Mouse (Mus musculus) midbrain, embryonic 14.5 days (tissue): ENCODE measurements around the gene Mthfd1l. TPM values are rescaled to one million over a fixed set of nuclear protein-coding genes. Genes with fewer than 3 reads are reported as not detected.
"Not testable (repeated sequence)": the region's sequence is repeated elsewhere in the genome, so short reads cannot be mapped to it uniquely, and the experiment has no call there.

Source experiments
- ATAC-seq: fragments of 200-750 bp; cut with Nextera tagmentation; 2 replicates; pipeline ENCODE4 v1.8.0; 2017; ENCODE audit warnings: moderate number of reproducible peaks, moderate library complexity; ENCODE audit not compliant: low FRiP score, low TSS enrichment
- DNase-seq: peaks from one replicate; pipeline ENCODE4 v3.0.0-alpha.2; 2015
- H3K27ac ChIP-seq: fragments of 300-500 bp; sonication (generic); replicated peaks from 2 replicates; pipeline ENCODE4 v1.5.1; 2014; ENCODE audit warnings: mild to moderate bottlenecking, low read depth, low read length, moderate library complexity
- H3K27me3 ChIP-seq: fragments of 300-500 bp; sonication (generic); 2 replicates; pipeline ENCODE4 v1.6.1; 2014; ENCODE audit warnings: low read length, control low read depth, mixed read lengths; ENCODE audit not compliant: control insufficient read depth, insufficient read depth
- H3K36me3 ChIP-seq: fragments of 300-500 bp; sonication (generic); 2 replicates; pipeline ENCODE4 v1.6.1; 2014; ENCODE audit warnings: low read length, control low read depth; ENCODE audit not compliant: control insufficient read depth, insufficient read depth
- H3K4me1 ChIP-seq: fragments of 300-500 bp; sonication (generic); 2 replicates; pipeline ENCODE4 v1.6.1; 2014; ENCODE audit warnings: mild to moderate bottlenecking, antibody characterized with exemption, low read length, control low read depth; ENCODE audit not compliant: control insufficient read depth, insufficient read depth
- H3K4me2 ChIP-seq: fragments of 300-500 bp; sonication (generic); 2 replicates; pipeline ENCODE4 v1.6.1; 2014; ENCODE audit warnings: mild to moderate bottlenecking, low read length, moderate library complexity
- H3K4me3 ChIP-seq: fragments of 300-500 bp; sonication (generic); replicated peaks from 2 replicates; pipeline ENCODE4 v1.5.1; 2014; ENCODE audit warnings: low read depth, low read length
- H3K9ac ChIP-seq: fragments of 300-500 bp; sonication (generic); replicated peaks from 2 replicates; pipeline ENCODE4 v1.6.1; 2014; ENCODE audit warnings: mild to moderate bottlenecking, low read length, moderate library complexity
- H3K9me3 ChIP-seq: fragments of 300-500 bp; sonication (generic); 2 replicates; pipeline ENCODE4 v1.6.1; 2016; ENCODE audit warnings: low read length, control low read depth, mixed read lengths; ENCODE audit not compliant: control insufficient read depth
- WGBS: fragments of 180-500 bp; shearing (Covaris S2); extraction: QIAGEN DNeasy Blood & Tissue Kit; methylation state at CpG from one replicate; pipeline ENCODE4 v1.1.7; 2014; 5-methylcytosine and 5-hydroxymethylcytosine counted together
- polyA plus RNA-seq: library from polyadenylated mRNA; unstranded; fragments of >200 nt; fragmentation: Nextera tagmentation; extraction: Ambion mirVana; gene quantifications from 2 replicates; pipeline ENCODE4 v1.2.1, GENCODE M21; 2014

Gene Mthfd1l
- polyA plus RNA-seq, 1 experiment from 2014 or later, result 6.4 TPM

GRCm38 (mm10) chr10:4123280-4123945 lies 150.5 kb downstream of the Mthfd1l start:
- not testable (repeated sequence) for ATAC-seq, H3K4me2 ChIP-seq, DNase-seq, H3K27me3 ChIP-seq, H3K27ac ChIP-seq, H3K36me3 ChIP-seq, H3K4me1 ChIP-seq, H3K4me3 ChIP-seq, H3K9ac ChIP-seq, H3K9me3 ChIP-seq
- WGBS, result 94% methylated on average over 7 of the region's 7 CpGs

- no peak for ATAC-seq
- Histone ChIP-seq H3K9me3 (no peaks in the 10 kb centered on the region), H3K4me3 (no peak overlapping the region), H3K27ac (no peak overlapping the region), H3K4me1 (no peaks in the 10 kb centered on the region), H3K9ac (no peak overlapping the region), H3K36me3 (no peaks in the 10 kb centered on the region), H3K4me2 (no peak overlapping the region), H3K27me3 (no peaks in the 10 kb centered on the region)
- WGBS, result 88% methylated on average over 1 of the region's 1 CpGs
- no peak for DNase-seq
Measured at GRCm38 (mm10) chr10:4124148-4124547, 151.2 kb downstream of the Mthfd1l start.

- Histone ChIP-seq H3K4me2 (no peak overlapping the region), H3K27me3 (no peaks in the 10 kb centered on the region), H3K9me3 (no peaks in the 10 kb centered on the region), H3K9ac (no peak overlapping the region), H3K27ac (no peak overlapping the region), H3K4me3 (no peak overlapping the region), H3K4me1 (no peaks in the 10 kb centered on the region), H3K36me3 (no peaks in the 10 kb centered on the region)
- DNase-seq (no peak), ATAC-seq (no peak)
- 52% methylated on average over 7 of the region's 7 CpGs for WGBS
Measured at GRCm38 (mm10) chr10:4125232-4125631, 152.3 kb downstream of the Mthfd1l start.

GRCm38 (mm10) chr10:4126335-4127012 lies 153.6 kb downstream of the Mthfd1l start:
- H3K27ac ChIP-seq, result no peak overlapping the region
- no peak overlapping the region for H3K4me3 ChIP-seq
- no peak for DNase-seq

GRCm38 (mm10) chr10:4128411-4128810 lies 155.5 kb downstream of the Mthfd1l start:
- H3K27ac ChIP-seq, result no peak overlapping the region
- no peaks in the 10 kb centered on the region for H3K4me1 ChIP-seq
- H3K9ac ChIP-seq, result no peak overlapping the region
- H3K36me3 ChIP-seq, result no peaks in the 10 kb centered on the region
- no peak for ATAC-seq
- no peak for DNase-seq
- H3K27me3 ChIP-seq, result no peaks in the 10 kb centered on the region
- no peak overlapping the region for H3K4me3 ChIP-seq
- 80% methylated on average over 10 of the region's 10 CpGs for WGBS
- no peak overlapping the region for H3K4me2 ChIP-seq
- H3K9me3 ChIP-seq, result no peaks in the 10 kb centered on the region

More at GRCm38 (mm10) chr10:4126335-4127012, 153.6 kb downstream of the Mthfd1l start:
- 67% methylated on average over 8 of the region's 8 CpGs for WGBS
- no peaks in the 10 kb centered on the region for H3K27me3 ChIP-seq
- H3K4me1 ChIP-seq, result no peaks in the 10 kb centered on the region
- ATAC-seq, result no peak
- no peaks in the 10 kb centered on the region for H3K9me3 ChIP-seq
- no peak overlapping the region for H3K4me2 ChIP-seq
- H3K9ac ChIP-seq, result no peak overlapping the region
- H3K36me3 ChIP-seq, result no peaks in the 10 kb centered on the region

GRCm38 (mm10) chr10:4128915-4129314 lies 156.0 kb downstream of the Mthfd1l start:
- DNase-seq (no peak), ATAC-seq (no peak)
- H3K27me3 ChIP-seq, result no peaks in the 10 kb centered on the region
- H3K9ac ChIP-seq, result no peak overlapping the region
- no peak overlapping the region for H3K27ac ChIP-seq
- no peaks in the 10 kb centered on the region for H3K36me3 ChIP-seq
- no peak overlapping the region for H3K4me3 ChIP-seq
- H3K9me3 ChIP-seq, result no peaks in the 10 kb centered on the region
- H3K4me1 ChIP-seq, result no peaks in the 10 kb centered on the region
- 92% methylated on average over 4 of the region's 4 CpGs for WGBS
- no peak overlapping the region for H3K4me2 ChIP-seq

- no peaks in the 10 kb centered on the region for H3K27me3 ChIP-seq
- ATAC-seq (no peak), DNase-seq (no peak)
- no peak overlapping the region for H3K4me2 ChIP-seq
- H3K4me1 ChIP-seq, result no peaks in the 10 kb centered on the region
- H3K36me3 ChIP-seq, result no peaks in the 10 kb centered on the region
- H3K27ac ChIP-seq, result no peak overlapping the region
- no peaks in the 10 kb centered on the region for H3K9me3 ChIP-seq
- H3K4me3 ChIP-seq, result no peak overlapping the region
- H3K9ac ChIP-seq, result no peak overlapping the region
- 93% methylated on average over 8 of the region's 8 CpGs for WGBS
Measured at GRCm38 (mm10) chr10:4129461-4129860, 156.5 kb downstream of the Mthfd1l start.

GRCm38 (mm10) chr10:4130034-4130607 lies 157.2 kb downstream of the Mthfd1l start:
- no peak for ATAC-seq
- 92% methylated on average over 11 of the region's 11 CpGs for WGBS
- H3K9me3 ChIP-seq, result no peaks in the 10 kb centered on the region
- H3K27me3 ChIP-seq, result no peaks in the 10 kb centered on the region
- no peak overlapping the region for H3K4me2 ChIP-seq
- no peaks in the 10 kb centered on the region for H3K36me3 ChIP-seq
- H3K9ac ChIP-seq, result no peak overlapping the region
- no peak overlapping the region for H3K4me3 ChIP-seq
- no peak for DNase-seq
- no peak overlapping the region for H3K27ac ChIP-seq
- no peaks in the 10 kb centered on the region for H3K4me1 ChIP-seq

- 81% methylated on average over 7 of the region's 7 CpGs for WGBS
- no peaks in the 10 kb centered on the region for H3K4me1 ChIP-seq
- no peak for DNase-seq
- H3K36me3 ChIP-seq, result no peaks in the 10 kb centered on the region
- H3K4me2 ChIP-seq, result no peak overlapping the region
- H3K4me3 ChIP-seq, result no peak overlapping the region
- no peak overlapping the region for H3K9ac ChIP-seq
- no peak for ATAC-seq
- H3K9me3 ChIP-seq, result no peaks in the 10 kb centered on the region
- H3K27ac ChIP-seq, result no peak overlapping the region
- H3K27me3 ChIP-seq, result no peaks in the 10 kb centered on the region
Measured at GRCm38 (mm10) chr10:4132735-4133134, 159.8 kb downstream of the Mthfd1l start.
